Mouse (Mus musculus) layer of hippocampus, adult 2 months (tissue): ENCODE results near the gene Trak2. TPM values are rescaled to one million over a fixed set of nuclear protein-coding genes. Genes with fewer than 3 reads are reported as not detected.
A peak's percentile ranks its signal among the peaks of the same experiment; 100 is the strongest.
"Not testable (repeated sequence)": the region's sequence is repeated elsewhere in the genome, so short reads cannot be mapped to it uniquely, and the experiment has no call there.

Experiments used
- DNase-seq, 2 experiments: peaks; one replicate each; pipeline ENCODE4 v3.0.0; 2022; ENCODE audit warnings: low spot score in 2 of 2
- H3K27ac ChIP-seq: fragments of 200-600 bp; 2 replicates; pipeline ENCODE4 v1.8.1; 2022
- H3K4me3 ChIP-seq: fragments of 200-600 bp; 2 replicates; pipeline ENCODE4 v1.8.1; 2022; ENCODE audit warnings: mild to moderate bottlenecking
- CTCF ChIP-seq: fragments of 200-600 bp; conservative IDR thresholded peaks from 2 replicates; pipeline ENCODE4 v1.8.1; 2022; ENCODE audit warnings: antibody characterized with exemption, mild to moderate bottlenecking, moderate library complexity
- total RNA-seq, 2 experiments: library from RNA; stranded (reverse); gene quantifications; 2 replicates each; pipeline ENCODE4 v1.2.3; 2021

Trak2 gene
- total RNA-seq, 2 experiments from 2014 or later, result 118 to 133 TPM

DNA sequence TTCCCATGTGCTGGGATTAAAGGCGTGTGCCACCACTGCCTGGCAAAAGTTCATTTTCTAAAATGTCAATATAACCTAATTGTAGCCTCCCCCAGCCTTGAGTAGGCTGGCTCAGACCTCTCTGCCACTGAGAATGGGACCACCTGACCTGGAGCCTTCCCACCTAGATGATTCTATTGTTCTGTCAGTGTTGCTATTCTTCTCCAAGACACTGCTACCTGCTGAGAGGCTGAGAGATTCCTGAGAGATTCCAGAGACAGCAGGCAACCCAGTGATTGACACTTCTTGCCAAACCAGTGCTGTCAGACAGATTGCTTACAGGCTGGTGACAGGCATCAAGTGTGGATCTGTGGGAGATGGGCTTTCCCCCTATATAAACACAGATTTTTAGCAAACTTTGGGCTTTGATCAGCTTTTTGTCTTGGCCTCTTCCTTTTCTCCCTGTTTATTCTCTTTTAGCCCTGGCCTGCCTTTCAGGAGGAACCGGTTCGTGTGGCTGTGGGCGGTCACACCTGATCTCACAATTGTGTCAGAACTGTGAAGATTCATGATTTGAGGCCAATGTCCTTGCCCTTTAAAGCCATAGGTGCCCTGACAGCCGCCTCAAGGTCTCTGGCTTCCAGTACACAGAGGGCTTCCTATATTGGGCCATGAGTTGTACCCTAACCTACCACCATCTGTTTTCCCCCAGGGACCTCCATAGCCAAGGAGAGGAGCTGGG is 83.2 kb downstream of the Trak2 start:
- H3K4me3 ChIP-seq, result no peak overlapping the region
- peak; percentile 11 to 39 for DNase-seq
- TF ChIP-seq CTCF, result no peak
- H3K27ac ChIP-seq, result no peak overlapping the region

GRCm38 (mm10) chr1:58885646-58886045 is 87.6 kb downstream of the Trak2 start:
- DNase-seq, result no peak
- no peak for TF ChIP-seq CTCF
- Histone ChIP-seq H3K27ac (no peak overlapping the region), H3K4me3 (no peak overlapping the region)

GRCm38 (mm10) chr1:58883279-58883678 is 90.0 kb downstream of the Trak2 start:
- not testable (repeated sequence) for DNase-seq, H3K27ac ChIP-seq, H3K4me3 ChIP-seq

GRCm38 (mm10) chr1:58879291-58879690 is 93.9 kb downstream of the Trak2 start:
- DNase-seq, H3K4me3 ChIP-seq, H3K27ac ChIP-seq: not testable (repeated sequence)

DNA sequence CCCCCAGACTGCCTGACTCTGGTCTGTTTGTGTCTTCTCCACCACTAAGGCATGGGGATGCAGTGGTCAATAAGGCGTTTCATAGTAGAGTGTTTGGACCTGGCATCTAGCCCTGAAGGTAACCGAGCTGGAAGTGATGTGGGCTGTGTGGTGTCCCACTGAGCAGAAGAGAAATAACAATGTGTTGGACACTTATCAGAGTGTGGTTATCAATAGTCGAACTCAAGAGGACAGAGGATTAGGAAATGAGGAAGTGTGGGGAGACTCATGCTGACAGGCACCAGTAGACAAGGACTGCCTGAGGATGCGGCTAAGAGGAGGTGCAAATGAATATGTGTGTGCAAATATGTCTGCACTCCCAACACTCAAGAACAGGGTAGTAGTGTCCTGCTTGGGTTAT is 96.7 kb downstream of the Trak2 start:
- not testable (repeated sequence) for H3K27ac ChIP-seq, DNase-seq, H3K4me3 ChIP-seq

DNA sequence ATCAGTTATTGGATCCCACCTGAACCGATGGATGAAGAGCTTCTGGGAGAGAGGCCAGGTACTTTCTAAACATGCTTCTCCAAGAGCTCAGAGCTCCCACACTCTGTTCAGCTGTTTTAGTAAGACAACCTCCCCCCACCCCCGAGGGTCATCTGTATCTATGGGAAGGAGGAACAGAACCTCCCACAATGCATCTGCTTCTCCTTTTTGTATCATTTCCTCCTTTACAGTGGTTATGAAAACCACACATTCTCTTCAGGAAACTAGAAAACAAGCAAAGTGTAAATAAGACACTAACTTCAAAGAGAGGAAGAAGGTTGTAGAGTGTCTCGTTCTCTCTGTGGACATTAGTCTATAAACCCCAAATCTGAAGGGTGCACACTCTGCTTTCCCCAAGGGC is 112.6 kb downstream of the Trak2 start:
- DNase-seq, H3K4me3 ChIP-seq, H3K27ac ChIP-seq: not testable (repeated sequence)

- not testable (repeated sequence) for DNase-seq, H3K4me3 ChIP-seq, H3K27ac ChIP-seq
Measured at GRCm38 (mm10) chr1:58859738-58860365, 113.4 kb downstream of the Trak2 start.

GRCm38 (mm10) chr1:58859131-58859530 is 114.1 kb downstream of the Trak2 start:
- not testable (repeated sequence) for H3K4me3 ChIP-seq, H3K27ac ChIP-seq
- peak in 1 of 2 experiments; percentile 8 for DNase-seq

GRCm38 (mm10) chr1:58856811-58857210 is 116.4 kb downstream of the Trak2 start:
- peak in 1 of 2 experiments; percentile 7 for DNase-seq
- not testable (repeated sequence) for H3K4me3 ChIP-seq, H3K27ac ChIP-seq

Other genes starting within 250 kb of the Trak2 start
- 1 to 10 TPM; 1.9 to 2.1 TPM for gene Casp8, start 178.1 kb downstream of the Trak2 start, total RNA-seq
- gene Stradb, start 92 bp upstream of the Trak2 start, total RNA-seq, result 10 to 100 TPM; 37.2 to 44.4 TPM
- gene C2cd6, start 121.5 kb upstream of the Trak2 start, total RNA-seq, result not detected
- gene Tmem237, start 147.0 kb upstream of the Trak2 start, total RNA-seq, result 10 to 100 TPM; 29.8 to 31.6 TPM
- gene Mpp4, start 190.0 kb upstream of the Trak2 start, total RNA-seq, result 1 to 10 TPM; 1.8 to 2.7 TPM